Mouse (Mus musculus): ENCODE data around the gene Trit1. TPM values are rescaled to one million over a fixed set of nuclear protein-coding genes. Genes with fewer than 3 reads are reported as not detected.

Gene Trit1
- polyA plus RNA-seq, 1 experiment, result 2.8 TPM

DNA sequence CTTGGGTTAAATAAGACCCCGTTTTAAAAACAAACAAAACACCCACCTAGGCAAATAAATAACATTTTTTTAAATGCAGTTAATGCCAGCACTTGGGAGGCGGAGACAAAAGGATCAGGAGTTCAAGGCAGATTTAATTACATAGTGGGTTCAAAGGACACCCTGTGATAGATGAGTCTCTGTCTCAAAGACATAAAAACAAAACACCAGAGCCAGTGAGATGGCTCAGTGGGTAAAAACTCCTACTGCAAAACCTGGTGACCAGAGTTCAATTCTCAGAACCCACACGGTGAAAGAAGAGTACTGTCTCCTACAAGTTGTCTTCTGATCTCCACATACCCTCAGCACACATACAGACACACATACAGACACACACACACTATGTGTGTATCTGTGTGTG is 24.1 kb upstream of the Trit1 start:
- TF ChIP-seq GATA1 (IDR thresholded peaks at IDR 0.05; ENCODE audit: low read length), result no peak

DNA sequence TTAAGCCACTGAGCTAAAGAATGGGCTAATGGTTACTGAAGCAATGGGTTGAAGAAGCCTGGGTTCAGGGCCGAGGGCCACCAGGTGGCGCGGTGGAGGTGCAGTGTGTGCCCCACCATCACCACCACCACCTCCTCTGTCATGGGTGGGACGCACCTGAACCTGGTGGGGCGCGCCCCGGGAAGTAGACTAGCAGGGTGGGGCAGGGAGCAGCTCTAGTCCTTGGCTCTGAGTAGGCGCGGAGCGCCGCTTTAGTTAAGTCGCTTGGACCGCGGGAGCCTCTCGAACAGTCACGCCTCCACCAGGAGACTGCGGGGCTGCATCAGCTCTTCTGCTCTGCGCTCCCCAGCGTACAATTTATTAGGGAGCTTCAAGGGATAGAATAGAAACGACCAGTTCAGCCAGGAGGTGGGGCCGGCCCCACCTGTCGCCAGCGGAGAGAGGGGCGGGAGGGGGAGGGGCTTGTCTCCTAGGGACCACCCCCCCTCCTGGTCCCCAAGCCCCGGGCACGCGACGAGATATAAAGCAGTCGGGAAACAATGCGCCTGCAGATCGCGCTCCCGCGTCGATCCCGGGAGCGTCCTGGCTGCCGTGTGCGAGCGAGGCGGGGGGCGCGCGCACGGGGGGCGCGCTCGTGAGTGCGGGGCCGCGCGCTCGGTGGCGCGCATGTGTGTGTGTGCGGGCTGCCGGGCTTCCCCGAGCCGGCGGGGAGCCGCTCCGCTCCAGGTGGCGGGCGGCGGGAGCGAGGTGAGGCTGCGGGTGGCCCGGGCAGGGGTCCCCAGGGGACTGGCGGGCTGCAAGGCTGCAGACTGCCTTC is 20.8 kb upstream of the Trit1 start, which contains the start of gene Mycl:
TSS of gene Mycl (plus strand) at position 249 of the 817 bp plus-strand sequence.
- no peak for TF ChIP-seq GATA1 (IDR thresholded peaks at IDR 0.05; ENCODE audit: low read length)

- no peak for TF ChIP-seq GATA1 (IDR thresholded peaks at IDR 0.05; ENCODE audit: low read length)
Measured at GRCm38 (mm10) chr4:122996221-122996617, 20.2 kb upstream of the Trit1 start.

GRCm38 (mm10) chr4:122996618-122997381 is 19.6 kb upstream of the Trit1 start:
- no peak for TF ChIP-seq GATA1 (IDR thresholded peaks at IDR 0.05; ENCODE audit: low read length)

GRCm38 (mm10) chr4:122998537-122999262 is 17.7 kb upstream of the Trit1 start:
- TF ChIP-seq GATA1 (IDR thresholded peaks at IDR 0.05; ENCODE audit: low read length), result no peak

GRCm38 (mm10) chr4:122999263-122999691 is 17.1 kb upstream of the Trit1 start:
- TF ChIP-seq GATA1 (IDR thresholded peaks at IDR 0.05; ENCODE audit: low read length), result no peak

- TF ChIP-seq GATA1 (IDR thresholded peaks at IDR 0.05; ENCODE audit: low read length), result no peak
Measured at GRCm38 (mm10) chr4:123000130-123000529, 16.3 kb upstream of the Trit1 start.

DNA sequence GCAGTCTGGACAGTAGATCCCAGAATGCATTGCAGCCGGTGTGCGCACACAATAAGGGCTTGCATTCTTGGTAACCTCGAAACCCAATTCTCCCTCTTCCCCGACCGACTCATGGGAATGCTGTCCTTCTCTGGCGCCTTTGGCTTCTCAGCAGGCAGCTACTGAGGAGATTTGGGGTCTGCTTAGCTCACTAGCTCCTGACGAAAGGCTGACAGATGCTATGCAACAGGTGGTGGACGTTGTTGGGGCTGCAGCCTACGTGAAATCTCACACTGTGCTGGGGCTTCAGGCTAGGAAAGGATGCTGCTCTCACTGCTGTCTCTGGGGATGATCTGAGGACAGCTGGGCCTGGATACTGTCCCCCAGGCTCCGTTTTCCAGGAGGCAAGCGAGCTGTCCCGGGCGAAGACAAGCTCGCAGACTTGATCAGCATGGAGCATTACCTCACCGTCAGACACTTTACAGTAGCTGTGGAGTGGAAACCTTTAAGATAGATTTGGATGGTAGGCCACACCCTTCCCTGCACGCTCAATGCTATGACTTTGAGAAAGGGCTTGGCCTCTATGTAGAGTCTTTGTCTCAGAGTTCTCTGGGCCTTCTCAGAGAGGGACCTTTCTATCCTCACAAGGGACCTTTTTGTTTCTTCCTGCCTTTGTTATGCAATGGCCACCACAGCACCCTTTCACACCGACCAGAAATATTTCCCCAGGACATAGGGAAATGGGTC is 15.6 kb upstream of the Trit1 start:
- TF ChIP-seq GATA1 (IDR thresholded peaks at IDR 0.05; ENCODE audit: low read length), result no peak

GRCm38 (mm10) chr4:123005054-123005966 is 11.1 kb upstream of the Trit1 start:
- no peak for TF ChIP-seq GATA1 (IDR thresholded peaks at IDR 0.05; ENCODE audit: low read length)

DNA sequence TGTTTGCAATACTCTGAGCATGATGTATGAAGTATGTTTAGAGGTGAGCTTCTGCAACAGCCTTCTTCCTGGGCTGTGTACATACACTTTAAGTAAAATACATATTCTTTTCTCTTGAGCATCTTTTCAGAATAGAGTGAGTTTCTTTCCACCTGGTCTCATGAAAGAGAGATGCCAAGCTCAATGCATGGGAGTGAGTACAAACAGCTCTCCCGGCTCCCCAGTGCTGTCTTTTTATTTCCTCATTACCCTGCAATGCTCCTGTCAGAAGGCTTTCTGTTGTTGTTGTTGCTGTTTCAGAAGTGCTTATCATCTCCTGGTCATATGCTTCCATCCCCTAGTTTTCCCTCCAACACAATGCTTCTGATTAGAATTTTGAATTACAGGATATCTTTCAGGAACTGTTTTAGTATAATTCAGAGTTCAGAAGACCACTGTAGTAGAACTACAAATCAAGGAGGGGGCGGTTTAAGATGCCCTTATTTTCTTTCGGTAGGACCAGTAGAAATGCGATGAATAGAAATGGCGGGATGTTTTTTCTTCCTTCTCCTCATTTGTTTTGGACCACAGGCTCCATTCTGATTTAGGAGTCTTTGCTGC is 3.0 kb upstream of the Trit1 start:
- TF ChIP-seq GATA1 (IDR thresholded peaks at IDR 0.05; ENCODE audit: low read length), result no peak

DNA sequence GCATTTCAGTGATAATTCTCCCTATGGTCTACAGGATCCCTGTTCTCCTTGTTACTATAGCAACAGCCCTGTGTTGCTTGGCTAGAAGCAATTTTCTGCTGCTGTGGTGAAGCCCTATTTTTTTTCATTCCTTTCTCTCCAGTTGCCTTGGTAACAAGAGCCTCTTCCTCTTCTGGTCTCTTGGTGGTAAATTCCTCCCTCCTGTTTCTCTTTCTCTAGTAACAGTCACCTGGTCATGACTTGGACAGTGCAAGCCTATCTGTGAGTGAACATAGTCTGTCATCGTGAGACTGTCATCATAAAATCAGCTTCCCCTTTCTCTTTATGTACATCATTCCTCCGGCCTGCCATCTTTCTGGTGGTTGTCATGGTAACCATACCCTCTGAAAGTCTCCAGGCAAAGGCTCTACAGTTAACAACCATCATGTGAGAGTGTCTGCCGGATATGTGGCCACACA is 2.4 kb upstream of the Trit1 start:
- TF ChIP-seq GATA1 (IDR thresholded peaks at IDR 0.05; ENCODE audit: low read length), result no peak

- no peak for TF ChIP-seq GATA1 (IDR thresholded peaks at IDR 0.05; ENCODE audit: low read length)
Measured at GRCm38 (mm10) chr4:123014501-123015282, 1.7 kb upstream of the Trit1 start.

GRCm38 (mm10) chr4:123021591-123021990 is 5.2 kb downstream of the Trit1 start:
- TF ChIP-seq GATA1 (IDR thresholded peaks at IDR 0.05; ENCODE audit: low read length), result no peak

All from G1E-ER4 (cell line).